Mouse (Mus musculus): Measurements from ENCODE around the gene Cnst. TPM values are rescaled to one million over a fixed set of nuclear protein-coding genes. Genes with fewer than 3 reads are reported as not detected.
"Not testable (repeated sequence)": the region's sequence is repeated elsewhere in the genome, so short reads cannot be mapped to it uniquely, and the experiment has no call there.

Cnst gene
- total RNA-seq, 4 experiments from 2014 or later, result 30.5 to 35.9 (median 31.9) TPM

DNA sequence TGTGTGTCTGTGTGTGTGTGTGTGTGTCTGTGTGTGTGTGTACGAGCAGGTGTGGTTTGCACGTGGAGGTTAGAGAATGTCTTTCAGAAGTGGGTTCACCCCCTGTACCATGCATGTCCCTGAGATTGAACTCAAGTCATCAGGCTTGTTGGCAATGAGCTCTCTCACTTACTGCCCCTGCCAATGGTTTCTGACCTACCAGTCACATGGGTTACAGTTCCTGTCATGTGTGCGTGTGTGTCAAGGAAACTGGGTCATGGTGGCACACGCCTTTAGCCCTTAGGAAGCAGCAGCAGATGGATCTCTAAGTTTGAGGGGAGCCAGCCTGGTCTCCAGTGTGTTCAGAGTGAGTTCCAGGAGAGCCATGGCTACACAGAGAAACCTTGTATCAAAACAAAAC, 96.6 kb downstream of the Cnst start:
- DNase-seq (ENCODE audit: low spot score in 2 of 2), result no peak

DNA sequence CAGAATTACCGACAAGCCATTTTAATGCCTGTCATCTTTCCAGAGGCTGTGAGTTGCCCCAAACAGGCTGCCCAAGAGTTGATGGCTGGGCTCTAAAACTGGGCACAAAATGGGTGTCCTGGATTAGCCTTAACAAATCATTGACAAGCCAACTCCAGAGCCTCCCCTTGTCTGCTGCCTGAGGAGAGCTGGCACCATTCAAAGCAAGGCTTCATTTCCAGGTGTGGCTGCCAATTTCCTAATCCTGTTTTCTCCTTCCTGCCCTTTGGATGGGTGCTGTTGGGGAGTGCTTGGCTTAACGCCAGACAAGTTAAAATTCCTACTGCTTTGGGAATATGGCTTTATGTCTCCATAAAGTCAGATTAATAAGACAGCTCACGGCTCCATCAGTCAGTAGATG, 98.0 kb downstream of the Cnst start:
- DNase-seq (ENCODE audit: low spot score in 2 of 2), result no peak

DNA sequence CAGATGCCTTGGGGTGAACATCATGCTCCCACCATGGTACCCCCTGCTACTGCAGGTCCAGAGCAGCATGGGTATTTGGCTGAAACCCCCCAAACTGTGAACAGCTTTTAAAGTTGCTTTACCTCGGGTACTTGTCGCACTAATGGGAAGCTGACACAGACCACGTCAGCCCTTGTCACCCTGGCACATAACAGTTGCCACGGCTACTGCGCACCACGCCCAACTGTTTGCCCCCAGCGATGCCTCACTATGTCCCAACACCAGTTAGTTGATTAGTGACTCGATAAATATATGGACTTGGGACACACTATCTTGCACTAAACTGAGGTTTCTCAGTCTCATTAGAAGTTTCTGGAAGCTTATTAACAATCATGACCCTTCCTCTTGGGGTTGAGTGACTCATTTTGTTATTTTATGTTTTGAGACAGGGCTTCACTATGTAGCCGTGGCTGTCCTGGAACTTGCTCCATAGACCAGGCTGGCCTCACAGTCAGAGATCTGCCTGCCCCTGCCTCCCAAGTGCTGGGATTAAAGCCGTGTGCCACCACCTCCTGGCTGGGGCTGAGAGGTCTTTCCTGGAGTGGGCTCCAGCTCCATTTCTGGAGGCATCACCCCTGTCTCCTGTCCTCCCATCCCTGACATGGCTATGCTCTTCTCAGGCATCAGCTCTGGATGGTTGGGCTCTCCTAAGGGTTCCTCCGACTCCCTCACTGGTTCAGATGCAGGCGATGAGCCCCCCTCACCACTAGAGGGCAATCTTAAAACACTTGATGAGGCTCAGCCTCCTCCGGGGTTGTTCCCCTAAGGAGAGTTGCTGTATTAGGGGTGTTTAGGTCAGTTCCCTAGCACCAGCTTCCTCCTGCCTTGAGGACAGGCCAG, 99.2 kb downstream of the Cnst start:
- peak; percentile 75 to 85 for DNase-seq (ENCODE audit: low spot score in 2 of 2)

DNA sequence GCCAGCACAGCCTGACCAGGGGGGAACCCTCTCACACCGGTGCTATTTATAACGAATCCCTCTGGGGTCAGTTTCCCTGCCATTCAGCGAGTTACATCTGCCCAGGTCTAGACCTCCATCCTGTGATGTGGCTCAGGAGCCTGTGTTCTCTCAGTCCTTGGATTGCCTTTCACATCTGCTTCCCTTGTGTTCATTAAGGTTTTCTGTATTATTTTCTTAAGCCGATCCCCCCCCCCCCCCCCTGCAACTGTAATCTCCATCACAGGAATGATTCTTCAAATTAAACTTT, 99.8 kb downstream of the Cnst start:
- DNase-seq (ENCODE audit: low spot score in 2 of 2), result no peak

DNA sequence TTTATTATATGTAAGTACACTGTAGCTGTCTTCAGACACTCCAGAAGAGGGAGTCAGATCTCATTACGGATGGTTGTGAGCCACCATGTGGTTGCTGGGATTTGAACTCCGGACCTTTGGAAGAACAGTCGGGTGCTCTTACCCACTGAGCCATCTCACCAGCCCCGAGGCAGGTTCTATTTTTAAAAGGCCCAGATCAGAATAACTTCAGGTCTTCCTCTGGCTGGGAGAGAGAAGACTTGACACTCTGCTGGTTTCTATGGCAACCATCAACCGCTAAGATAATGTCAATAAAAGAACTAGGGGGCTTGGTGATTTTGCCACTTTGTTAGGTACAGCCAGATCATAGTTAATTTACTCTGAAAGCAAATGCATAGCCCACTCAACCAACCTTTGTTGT, 102.5 kb downstream of the Cnst start:
- DNase-seq (ENCODE audit: low spot score in 2 of 2), result not testable (repeated sequence)

DNA sequence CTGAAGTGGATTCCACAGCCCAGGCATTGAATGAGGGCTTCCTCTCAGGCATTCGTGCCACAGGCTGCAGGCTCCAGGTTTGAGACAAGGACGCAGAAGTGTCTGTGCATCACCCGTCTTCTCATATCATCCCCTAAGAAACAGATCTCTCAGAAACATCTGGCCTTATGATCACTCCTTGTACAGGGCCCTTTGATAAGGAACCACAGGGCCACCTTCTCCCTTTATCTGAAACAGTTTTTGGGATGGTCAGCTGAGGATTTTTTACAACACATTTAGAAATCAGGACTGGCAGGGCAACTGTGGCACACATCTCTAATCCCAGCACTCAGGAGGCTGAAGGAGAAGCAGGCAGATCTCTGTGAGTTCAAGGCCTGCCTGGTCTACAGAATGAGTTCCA, 103.2 kb downstream of the Cnst start:
- no peak for DNase-seq (ENCODE audit: low spot score in 2 of 2)

DNA sequence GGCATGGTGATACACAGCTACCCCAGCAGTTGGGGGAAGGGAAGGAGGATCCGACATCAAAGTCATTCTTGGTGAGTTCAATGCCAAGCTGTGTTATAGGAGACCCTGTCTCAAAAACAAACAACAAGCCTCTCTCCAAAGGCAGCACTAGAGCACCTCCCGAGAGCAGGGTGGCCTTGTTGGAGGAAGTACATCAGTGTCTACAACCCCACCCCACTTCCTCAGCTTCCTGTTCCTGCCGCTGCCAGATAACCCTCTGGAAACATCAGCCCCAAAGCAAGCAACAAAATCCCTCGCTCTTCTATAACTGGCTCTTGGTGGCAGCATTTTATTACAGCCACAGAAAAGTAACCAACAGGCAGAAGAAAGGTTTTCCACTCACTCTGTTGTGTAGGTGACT, 104.1 kb downstream of the Cnst start:
- DNase-seq (ENCODE audit: low spot score in 2 of 2), result no peak

DNA sequence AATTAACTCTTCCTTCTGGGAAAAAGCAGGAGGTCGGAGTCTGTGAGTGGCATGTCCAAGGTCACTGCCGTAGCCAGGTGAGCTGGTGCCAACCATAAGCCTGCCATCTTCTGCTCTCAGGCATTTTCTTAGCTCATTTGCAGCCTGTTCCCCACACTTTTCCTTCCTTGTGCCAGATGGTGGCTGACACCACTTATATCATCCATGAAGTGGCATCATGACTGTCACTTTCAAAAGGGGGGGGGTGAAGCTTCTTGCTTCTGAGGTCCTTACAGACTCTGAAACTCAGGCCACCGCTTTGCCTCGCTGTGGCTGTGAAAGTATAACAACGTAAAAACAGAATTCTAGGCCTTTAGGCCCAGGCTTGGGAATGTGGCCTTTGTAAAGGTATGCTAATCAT, 105.1 kb downstream of the Cnst start:
- no peak for DNase-seq (ENCODE audit: low spot score in 2 of 2)

DNA sequence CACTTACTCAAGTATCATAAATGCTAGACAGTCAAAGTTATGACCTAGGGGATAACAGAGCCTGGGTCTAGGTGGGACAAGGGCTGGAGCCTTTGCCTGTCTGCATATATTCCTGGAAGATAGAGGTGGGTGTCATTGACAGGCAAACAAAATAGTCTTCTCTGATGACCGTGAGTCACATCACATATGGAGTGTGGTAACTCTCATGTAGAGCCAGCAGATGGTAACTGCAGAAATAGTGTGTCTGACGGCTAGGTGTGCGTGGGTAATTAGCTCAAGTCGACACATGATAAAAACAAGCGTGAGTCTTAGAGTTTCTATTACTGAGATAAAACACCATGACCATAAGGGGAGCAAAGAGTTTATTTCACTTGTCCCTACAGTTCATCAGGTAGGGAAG, 116.9 kb downstream of the Cnst start:
- no peak for DNase-seq (ENCODE audit: low spot score in 2 of 2)

DNA sequence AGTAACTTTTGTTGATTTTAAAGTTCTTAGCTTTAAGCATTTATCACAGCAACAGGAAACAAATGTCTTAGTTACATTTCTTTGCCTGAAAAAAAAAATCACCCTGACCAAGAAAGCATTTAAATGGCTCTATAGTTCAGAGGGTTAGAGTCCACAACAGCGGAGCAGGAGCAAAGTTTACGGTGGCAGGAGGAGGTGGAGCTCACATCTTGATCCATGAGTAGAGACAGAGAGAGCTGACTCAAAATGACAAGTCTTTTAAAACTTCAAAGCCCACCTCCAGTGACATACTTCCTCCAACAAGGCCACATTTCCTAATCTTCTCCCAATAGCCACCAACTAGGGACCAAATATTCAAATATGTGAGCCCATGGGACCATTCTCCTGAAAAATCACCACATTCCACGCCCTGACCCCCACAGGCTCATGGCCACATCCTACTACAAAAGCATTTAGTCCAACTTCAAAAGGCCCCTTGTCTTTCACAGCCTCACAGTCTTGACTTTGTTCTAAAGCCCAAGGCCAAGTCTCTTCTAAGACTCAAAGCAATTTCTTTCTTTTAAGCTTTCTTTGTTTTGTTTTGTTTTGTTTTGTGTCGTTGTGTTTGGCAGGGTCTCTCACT, 118.2 kb downstream of the Cnst start:
- DNase-seq (ENCODE audit: low spot score in 2 of 2), result no peak

DNA sequence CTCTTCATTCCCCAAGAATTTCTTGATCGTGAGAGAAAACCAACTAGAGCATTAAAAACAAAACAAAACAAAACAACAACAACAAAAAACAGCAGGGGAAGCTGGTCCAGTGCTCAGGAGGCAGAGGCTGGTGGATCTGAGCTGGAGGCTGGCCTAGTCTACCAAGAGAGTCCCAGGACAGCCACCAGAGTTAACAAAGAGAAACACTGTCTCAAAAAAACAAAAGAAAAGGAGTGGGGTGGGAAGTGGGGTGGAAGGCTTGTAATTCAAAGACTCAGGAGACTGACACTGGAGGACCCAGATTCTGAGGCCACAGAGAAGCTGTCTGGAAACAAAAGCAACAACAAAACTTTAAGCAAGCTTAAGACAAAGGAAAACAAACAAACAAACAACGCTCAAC, 120.8 kb downstream of the Cnst start:
- DNase-seq (ENCODE audit: low spot score in 2 of 2), result no peak

DNA sequence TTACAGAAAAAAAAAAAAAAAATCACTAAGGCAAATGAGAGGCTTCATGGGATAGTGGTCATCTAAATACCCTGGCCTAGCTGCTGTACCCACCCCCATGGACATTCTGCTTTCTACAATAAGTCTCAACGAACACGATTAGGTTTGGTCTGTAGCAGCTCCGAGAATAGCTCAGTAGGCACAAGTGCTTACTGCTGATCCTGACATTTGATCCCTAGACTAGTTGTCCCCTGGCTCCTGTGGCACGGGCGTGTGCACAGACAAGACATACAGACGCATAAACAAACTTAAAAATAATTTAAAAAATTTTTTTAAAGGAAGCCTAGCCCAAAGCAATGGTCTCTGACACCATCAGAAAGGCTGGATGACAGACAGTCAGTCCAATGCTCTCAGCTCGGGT, 121.3 kb downstream of the Cnst start:
- DNase-seq (ENCODE audit: low spot score in 2 of 2), result no peak

DNA sequence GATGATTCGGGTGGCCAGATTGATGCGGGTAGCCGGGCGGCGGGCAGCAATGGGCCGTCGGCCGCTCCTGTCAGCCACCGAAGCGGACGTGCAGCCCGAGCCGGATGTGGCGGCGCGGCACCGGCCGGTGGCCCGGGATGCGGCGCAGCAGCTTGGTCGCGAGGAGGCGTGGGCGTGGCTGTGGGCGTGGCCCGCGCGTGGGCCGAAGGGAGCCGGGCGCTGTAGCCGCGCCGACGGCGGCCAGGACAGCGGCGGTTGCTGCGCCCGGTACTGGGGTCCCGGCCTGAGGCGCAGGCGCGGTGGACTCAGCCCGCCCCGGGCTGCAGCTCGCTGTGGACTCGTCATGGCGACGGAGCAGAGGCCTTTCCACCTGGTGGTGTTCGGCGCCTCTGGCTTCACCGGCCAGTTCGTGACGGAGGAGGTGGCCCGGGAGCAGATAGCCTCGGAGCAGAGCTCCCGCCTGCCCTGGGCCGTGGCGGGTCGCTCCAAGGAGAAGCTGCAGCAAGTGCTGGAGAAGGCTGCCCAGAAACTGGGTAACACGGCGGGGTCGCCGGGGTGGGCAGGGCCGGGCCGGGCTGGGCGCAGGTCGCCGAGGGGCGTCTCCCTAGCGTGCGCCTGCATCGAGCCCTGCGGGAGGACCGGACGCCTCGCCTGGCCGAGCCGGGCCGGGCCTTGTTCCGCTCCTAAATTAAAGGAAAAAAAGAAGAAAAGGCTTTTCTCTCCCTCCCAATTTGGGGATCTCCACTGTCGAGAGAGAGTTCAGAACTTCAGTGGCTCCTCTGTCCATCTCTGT, 122.0 kb downstream of the Cnst start, which contains the start of gene Sccpdh:
TSS of gene Sccpdh (plus strand) at position 198 of the 793 bp plus-strand sequence.
- peak; percentile 59 to 81 for DNase-seq (ENCODE audit: low spot score in 2 of 2)

DNA sequence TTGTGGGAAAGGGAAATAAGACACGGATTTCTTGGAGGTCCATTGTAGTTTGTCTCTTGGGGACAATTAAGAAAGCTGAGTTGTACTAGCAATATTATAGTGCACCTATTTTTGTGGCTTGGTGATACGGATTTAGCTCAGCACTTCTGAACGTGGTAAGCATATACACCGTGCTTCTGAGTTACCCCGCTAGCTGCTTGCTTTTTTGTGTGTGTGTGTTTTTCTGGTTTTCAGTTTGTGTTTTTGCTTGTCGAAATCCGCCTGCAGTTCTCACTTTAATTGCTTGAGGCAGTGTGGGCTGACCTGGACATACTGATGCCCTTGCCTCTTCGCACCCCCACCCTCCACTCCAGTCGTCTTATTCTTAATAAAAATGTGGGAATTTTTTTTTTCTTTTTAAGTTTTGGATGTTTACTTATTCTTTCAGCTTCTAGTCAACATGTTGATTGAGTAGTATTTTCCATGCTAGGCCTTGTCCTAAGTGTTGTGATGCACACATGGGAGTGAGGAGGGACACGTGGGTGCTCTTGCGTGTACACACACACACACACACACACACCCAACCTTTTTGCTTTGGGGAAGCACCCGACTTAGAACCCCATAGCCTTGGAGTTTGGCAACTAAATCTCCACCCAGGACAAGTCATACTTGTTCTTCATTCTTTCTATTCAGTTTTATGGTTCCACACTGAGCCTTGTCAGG, 122.8 kb downstream of the Cnst start:
- no peak for DNase-seq (ENCODE audit: low spot score in 2 of 2)

DNA sequence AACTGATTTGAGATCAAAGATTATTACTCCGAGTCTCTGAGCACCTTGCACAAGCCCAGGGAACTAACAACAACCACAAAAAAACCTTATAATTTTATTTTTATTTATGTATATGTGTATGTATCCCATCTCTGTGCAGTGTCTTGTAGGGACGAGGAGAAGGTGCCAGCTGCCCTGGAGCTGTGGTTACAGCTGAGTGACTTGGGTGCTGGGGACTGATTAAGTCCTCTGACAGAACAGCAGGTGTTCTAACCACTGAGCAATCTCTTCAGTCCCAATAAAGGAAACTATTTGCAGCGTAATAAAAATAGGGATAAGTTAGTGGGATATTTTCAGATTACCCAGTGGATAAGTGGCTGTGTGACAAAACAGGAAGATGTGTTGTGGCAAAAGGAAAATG, 128.2 kb downstream of the Cnst start:
- no peak for DNase-seq (ENCODE audit: low spot score in 2 of 2)

DNA sequence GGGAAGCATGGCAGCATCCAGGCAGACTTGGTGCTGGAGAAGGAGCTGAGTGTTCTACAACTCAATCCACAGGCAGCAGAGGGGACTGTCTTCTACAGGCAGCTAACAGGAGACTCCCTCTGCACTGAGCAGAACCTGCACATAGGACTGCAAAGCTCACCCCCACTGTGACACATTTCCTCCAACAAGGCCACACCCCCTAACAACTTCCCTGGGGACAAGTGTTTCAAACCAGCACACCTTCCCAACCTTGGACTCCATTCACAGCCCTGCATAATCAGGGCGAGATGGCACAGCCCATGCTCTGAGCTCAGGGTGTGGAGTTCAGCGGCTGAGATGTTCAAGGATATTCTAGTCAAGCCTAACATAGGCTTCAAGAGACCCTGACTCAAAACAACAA, 130.9 kb downstream of the Cnst start:
- DNase-seq (ENCODE audit: low spot score in 2 of 2), result no peak

Other genes with a start within 250 kb of the Cnst start
- 10 to 100 TPM; 25.1 to 28.9 (median 26.2) TPM for gene Smyd3, start 28.3 kb upstream of the Cnst start, total RNA-seq (2022)
- gene Tfb2m, start 103 bp upstream of the Cnst start, total RNA-seq (2022), result 10 to 100 TPM; 20.1 to 26.4 (median 24.8) TPM
- gene Sccpdh, start 121.8 kb downstream of the Cnst start, total RNA-seq (2022), result 10 to 100 TPM; 55.6 to 62.1 (median 59.4) TPM
- gene Kif28, start 198.9 kb downstream of the Cnst start, total RNA-seq (2022), result under 1 TPM; 0.09 to 0.61 (median 0.36) TPM